Mouse (Mus musculus): ENCODE data around the gene Itgb2l. TPM values are rescaled to one million over a fixed set of nuclear protein-coding genes. Genes with fewer than 3 reads are reported as not detected.
A peak's percentile ranks its signal among the peaks of the same experiment; 100 is the strongest.

Itgb2l gene
- not detected in 2 replicates for polyA plus RNA-seq (2015; fragmentation: Nextera tagmentation; extraction: Ambion mirVana)

DNA sequence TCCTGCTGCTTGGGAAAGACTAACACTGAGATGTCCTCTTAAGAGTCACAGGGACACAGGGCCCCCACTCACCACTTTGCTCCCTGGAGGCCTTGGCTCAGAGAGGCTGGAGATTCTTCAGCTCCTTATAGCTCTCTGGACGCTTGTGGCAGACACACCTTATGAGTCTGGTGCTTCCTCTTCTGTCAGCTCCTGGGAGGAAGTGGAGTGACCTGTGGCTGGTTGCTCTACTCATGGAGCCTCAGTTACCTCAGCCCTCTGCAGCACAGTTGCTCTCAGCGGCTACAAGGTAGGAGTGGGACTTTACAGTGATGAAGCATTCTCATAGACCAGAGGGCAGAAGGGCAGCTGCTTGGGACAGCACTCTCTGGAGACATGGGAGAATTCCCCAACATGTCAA, at the start of gene Itgb2l:
Itgb2l (minus strand) TSS at position 152 of the 400 bp plus-strand sequence.
- Histone ChIP-seq H3K36me3 (ENCODE audit: control insufficient read depth, insufficient read depth, low read length) (no peaks in the 10 kb centered on the region), H3K9ac (ENCODE audit: low read depth, low read length) (no peak within 1 kb of the TSS), H3K4me1 (ENCODE audit: control insufficient read depth, insufficient read depth, low read length) (no peaks in the 10 kb centered on the region), H3K9me3 (replicated peaks; ENCODE audit: control insufficient read depth, low read length, poor library complexity, severe bottlenecking) (no peaks in the 10 kb centered on the region), H3K27ac (ENCODE audit: low read length) (no peak within 1 kb of the TSS), H3K4me2 (ENCODE audit: low read length) (no peak within 1 kb of the TSS), H3K4me3 (ENCODE audit: low read depth, low read length) (no peak within 1 kb of the TSS), H3K27me3 (ENCODE audit: control insufficient read depth, insufficient read depth, low read depth, low read length) (no peaks in the 10 kb centered on the region)
- 91% methylated on average over 2 of the region's 2 CpGs for WGBS
- ATAC-seq = no peak

DNA sequence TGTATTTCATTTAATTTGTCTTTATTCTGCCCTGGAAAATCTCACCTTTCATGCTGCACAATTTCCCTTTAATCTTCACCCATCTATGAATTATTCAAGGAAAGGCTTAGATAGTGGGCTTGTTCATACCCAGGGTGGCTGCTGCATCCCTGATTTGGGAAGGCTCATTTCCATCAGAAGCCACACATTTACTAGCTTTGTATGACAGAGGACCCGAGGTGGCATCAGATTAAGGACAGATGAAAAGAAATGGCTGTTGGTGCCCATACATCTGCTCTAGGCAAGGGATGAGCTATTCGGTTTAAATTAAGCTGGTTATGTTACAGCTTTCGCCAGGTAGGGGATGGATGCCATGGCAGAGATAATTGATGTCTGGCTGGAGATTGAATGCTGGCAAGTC, 48.1 kb upstream of the Itgb2l start:
- Histone ChIP-seq H3K27me3 (ENCODE audit: control insufficient read depth, insufficient read depth, low read depth, low read length) (no peaks in the 10 kb centered on the region), H3K27ac (ENCODE audit: low read length) (peak overlapping the region; percentile 54; the same call in 1 of the 2 replicates), H3K9me3 (replicated peaks; ENCODE audit: control insufficient read depth, low read length, poor library complexity, severe bottlenecking) (no peaks in the 10 kb centered on the region), H3K4me3 (ENCODE audit: low read depth, low read length) (no peak overlapping the region), H3K4me1 (ENCODE audit: control insufficient read depth, insufficient read depth, low read length) (peaks cover 20% of the 10 kb centered on the region), H3K36me3 (ENCODE audit: control insufficient read depth, insufficient read depth, low read length) (no peaks in the 10 kb centered on the region), H3K4me2 (ENCODE audit: low read length) (no peak overlapping the region), H3K9ac (ENCODE audit: low read depth, low read length) (no peak overlapping the region)
- whole genome bisulfite sequencing = 18% methylated on average over 3 of the region's 3 CpGs
- peak; percentile 67 for ATAC-seq

DNA sequence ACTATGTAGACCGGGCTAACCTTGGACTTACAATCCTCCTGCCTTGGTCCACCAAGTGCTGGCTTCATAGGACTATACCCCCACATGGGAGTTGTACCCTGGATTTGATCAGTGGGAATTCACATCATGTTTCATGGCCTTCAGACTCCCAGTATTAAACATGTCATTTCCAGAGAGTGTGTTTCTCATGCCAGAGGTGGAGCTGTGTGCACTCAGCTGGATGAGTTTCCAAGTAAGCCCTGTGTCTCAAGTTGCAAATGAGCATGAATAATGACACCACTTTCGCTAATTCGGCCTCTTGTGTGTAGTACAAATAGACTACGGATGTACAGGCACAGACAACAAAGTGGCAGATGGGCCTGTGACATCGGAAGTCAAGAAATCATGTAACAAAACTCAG, 44.6 kb upstream of the Itgb2l start:
- ATAC-seq = no peak
- no peaks in the 10 kb centered on the region for H3K9me3 ChIP-seq (replicated peaks; ENCODE audit: control insufficient read depth, low read length, poor library complexity, severe bottlenecking)
- peaks cover 20% of the 10 kb centered on the region for H3K4me1 ChIP-seq (ENCODE audit: control insufficient read depth, insufficient read depth, low read length)
- no peaks in the 10 kb centered on the region for H3K27me3 ChIP-seq (ENCODE audit: control insufficient read depth, insufficient read depth, low read depth, low read length)
- no peak overlapping the region for H3K9ac ChIP-seq (ENCODE audit: low read depth, low read length)
- H3K4me3 ChIP-seq (ENCODE audit: low read depth, low read length) = no peak overlapping the region
- no peaks in the 10 kb centered on the region for H3K36me3 ChIP-seq (ENCODE audit: control insufficient read depth, insufficient read depth, low read length)
- H3K27ac ChIP-seq (ENCODE audit: low read length) = no peak overlapping the region
- 86% methylated on average over 5 of the region's 5 CpGs for WGBS
- H3K4me2 ChIP-seq (ENCODE audit: low read length) = no peak overlapping the region

DNA sequence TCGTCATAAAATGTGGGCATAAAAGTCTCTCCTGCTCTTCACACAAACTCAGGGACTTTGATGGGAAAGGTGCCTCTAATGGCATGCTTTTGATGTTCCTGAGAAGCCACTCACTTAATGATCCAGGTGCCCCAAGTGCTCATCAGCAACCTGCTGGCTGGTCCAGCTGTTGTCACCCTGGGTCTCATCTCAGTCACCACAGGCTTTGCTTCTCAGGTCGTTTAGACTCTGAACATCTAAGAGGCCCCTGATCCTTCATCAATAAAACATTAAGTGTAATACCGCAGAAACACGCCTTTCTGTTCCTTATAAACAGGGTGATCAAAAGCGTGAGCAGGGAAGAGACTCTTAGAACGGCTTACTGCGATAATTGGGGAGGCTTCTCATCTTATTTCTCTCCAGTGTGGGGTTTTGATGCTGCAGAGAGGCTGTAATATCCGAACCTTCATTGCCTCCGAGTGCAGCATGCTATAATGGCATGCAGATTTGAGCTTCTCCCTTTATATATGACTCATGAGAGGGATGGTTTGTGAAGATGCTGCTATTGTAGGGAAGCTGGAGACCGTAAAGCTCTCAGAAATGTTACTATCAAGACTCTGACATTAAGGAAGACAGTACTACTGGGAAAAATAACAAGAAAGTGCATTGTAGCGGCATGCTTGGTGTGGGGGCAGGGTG, 43.7 kb upstream of the Itgb2l start:
- Histone ChIP-seq H3K36me3 (ENCODE audit: control insufficient read depth, insufficient read depth, low read length) (no peaks in the 10 kb centered on the region), H3K9me3 (replicated peaks; ENCODE audit: control insufficient read depth, low read length, poor library complexity, severe bottlenecking) (no peaks in the 10 kb centered on the region), H3K4me2 (ENCODE audit: low read length) (no peak overlapping the region), H3K27me3 (ENCODE audit: control insufficient read depth, insufficient read depth, low read depth, low read length) (no peaks in the 10 kb centered on the region), H3K4me1 (ENCODE audit: control insufficient read depth, insufficient read depth, low read length) (peaks cover 20% of the 10 kb centered on the region), H3K27ac (ENCODE audit: low read length) (peak overlapping the region; percentile 47), H3K9ac (ENCODE audit: low read depth, low read length) (no peak overlapping the region), H3K4me3 (ENCODE audit: low read depth, low read length) (no peak overlapping the region)
- 0 out of 2 replicates have a peak, but pooled peaks have one; percentile 53 for ATAC-seq
- WGBS = 45% methylated on average over 11 of the region's 11 CpGs

DNA sequence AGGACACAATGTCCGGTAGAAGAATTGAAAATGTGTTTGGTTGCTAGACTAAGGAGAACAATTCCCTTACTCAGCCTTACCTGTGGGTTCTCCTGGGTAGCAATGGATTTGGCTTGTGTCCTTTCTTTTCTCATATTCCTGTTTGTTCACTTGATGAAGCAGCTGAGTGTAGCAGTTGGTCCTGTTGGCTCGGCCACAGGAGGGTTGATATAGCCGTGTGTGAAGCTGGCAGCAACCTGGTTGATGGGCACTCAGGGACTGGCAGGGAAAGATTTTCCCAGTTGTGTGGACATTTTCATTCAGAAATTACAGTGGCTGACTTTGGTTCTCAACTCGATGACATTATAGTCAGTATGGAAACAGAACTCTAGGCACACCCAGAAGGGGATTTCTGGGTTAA, 38.4 kb upstream of the Itgb2l start:
- Histone ChIP-seq H3K4me3 (ENCODE audit: low read depth, low read length) (no peak overlapping the region), H3K9ac (ENCODE audit: low read depth, low read length) (no peak overlapping the region), H3K4me1 (ENCODE audit: control insufficient read depth, insufficient read depth, low read length) (no peaks in the 10 kb centered on the region), H3K27ac (ENCODE audit: low read length) (no peak overlapping the region), H3K9me3 (replicated peaks; ENCODE audit: control insufficient read depth, low read length, poor library complexity, severe bottlenecking) (no peaks in the 10 kb centered on the region; the same call in 1 of the 2 replicates), H3K36me3 (ENCODE audit: control insufficient read depth, insufficient read depth, low read length) (no peaks in the 10 kb centered on the region; the same call in 1 of the 2 replicates), H3K27me3 (ENCODE audit: control insufficient read depth, insufficient read depth, low read depth, low read length) (no peaks in the 10 kb centered on the region), H3K4me2 (ENCODE audit: low read length) (no peak overlapping the region)
- 87% methylated on average over 4 of the region's 4 CpGs for WGBS
- ATAC-seq = no peak

DNA sequence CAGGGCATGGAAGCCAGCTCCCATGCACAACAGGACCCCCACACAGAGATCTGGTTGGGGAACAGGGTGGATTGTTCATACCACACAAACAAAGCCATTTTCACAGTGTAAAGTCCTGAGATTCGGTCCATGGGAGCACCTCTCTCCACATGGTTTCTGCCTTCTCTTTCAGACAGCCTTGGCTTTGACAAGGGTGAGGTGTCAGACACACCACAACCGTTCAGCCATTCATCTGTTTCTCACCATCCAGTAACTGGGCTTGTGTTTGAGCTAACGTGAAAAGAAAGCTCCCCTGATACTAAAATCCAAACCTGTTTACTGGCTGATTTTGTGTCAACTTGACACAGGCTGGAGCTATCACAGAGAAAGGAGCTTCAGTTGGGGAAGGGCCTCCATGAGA, 30.8 kb upstream of the Itgb2l start:
- Histone ChIP-seq H3K27ac (ENCODE audit: low read length) (no peak overlapping the region), H3K4me1 (ENCODE audit: control insufficient read depth, insufficient read depth, low read length) (peaks cover 21% of the 10 kb centered on the region)

DNA sequence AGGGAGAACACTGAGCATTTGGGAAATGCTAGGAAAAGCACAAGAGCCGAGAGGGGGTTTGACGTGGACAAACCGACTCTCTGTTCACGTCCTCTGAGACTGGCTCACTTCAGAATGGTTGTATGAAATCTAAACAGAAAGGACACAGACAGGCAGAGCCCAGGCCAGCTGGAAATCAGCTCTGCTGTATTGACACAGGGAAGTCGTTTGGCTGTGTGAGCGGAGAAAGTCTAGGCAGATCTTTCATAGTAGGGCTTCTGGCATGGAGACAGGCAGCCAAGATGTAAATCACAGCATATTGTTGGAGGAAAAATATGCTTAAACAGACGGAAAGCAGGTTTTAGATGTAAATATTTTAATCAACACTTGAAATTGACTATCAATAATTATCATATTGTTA, 29.4 kb upstream of the Itgb2l start:
- Histone ChIP-seq H3K4me2 (ENCODE audit: low read length) (peak overlapping the region; percentile 40), H3K4me3 (ENCODE audit: low read depth, low read length) (peak overlapping the region; percentile 5), H3K4me1 (ENCODE audit: control insufficient read depth, insufficient read depth, low read length) (peaks cover 28% of the 10 kb centered on the region), H3K27me3 (ENCODE audit: control insufficient read depth, insufficient read depth, low read depth, low read length) (no peaks in the 10 kb centered on the region), H3K9ac (ENCODE audit: low read depth, low read length) (peak overlapping the region; percentile 1; the same call in 1 of the 2 replicates), H3K36me3 (ENCODE audit: control insufficient read depth, insufficient read depth, low read length) (no peaks in the 10 kb centered on the region), H3K27ac (ENCODE audit: low read length) (peak overlapping the region; percentile 67), H3K9me3 (replicated peaks; ENCODE audit: control insufficient read depth, low read length, poor library complexity, severe bottlenecking) (no peaks in the 10 kb centered on the region; the same call in 1 of the 2 replicates)
- WGBS = 46% methylated on average over 7 of the region's 7 CpGs
- no peak for ATAC-seq

More for the DNA sequence above, 30.8 kb upstream of the Itgb2l start:
- Histone ChIP-seq H3K27me3 (ENCODE audit: control insufficient read depth, insufficient read depth, low read depth, low read length) (no peaks in the 10 kb centered on the region), H3K4me3 (ENCODE audit: low read depth, low read length) (no peak overlapping the region), H3K36me3 (ENCODE audit: control insufficient read depth, insufficient read depth, low read length) (no peaks in the 10 kb centered on the region; the same call in 1 of the 2 replicates), H3K4me2 (ENCODE audit: low read length) (no peak overlapping the region), H3K9ac (ENCODE audit: low read depth, low read length) (no peak overlapping the region), H3K9me3 (replicated peaks; ENCODE audit: control insufficient read depth, low read length, poor library complexity, severe bottlenecking) (no peaks in the 10 kb centered on the region; the same call in 1 of the 2 replicates)
- 69% methylated on average over 3 of the region's 3 CpGs for WGBS
- ATAC-seq = no peak

DNA sequence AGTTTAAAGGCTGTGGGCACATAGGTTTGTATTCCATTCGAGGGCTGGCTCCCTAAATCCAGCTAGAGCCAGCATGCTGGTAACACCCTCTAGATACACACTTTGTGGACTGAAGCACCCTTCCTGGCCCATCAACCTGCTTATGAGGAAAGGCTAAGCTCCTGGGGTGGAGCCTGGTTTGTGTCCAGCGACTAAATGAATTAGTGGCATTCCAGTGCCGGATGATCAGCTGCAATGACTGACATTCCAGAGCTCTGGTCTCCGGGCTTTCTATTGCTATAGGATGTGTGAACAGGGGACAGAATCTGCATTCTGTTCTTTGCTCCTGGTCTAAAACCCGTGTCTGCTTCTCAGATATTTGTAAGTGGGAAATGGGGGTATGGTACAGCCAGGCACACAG, 28.9 kb upstream of the Itgb2l start:
- Histone ChIP-seq H3K36me3 (ENCODE audit: control insufficient read depth, insufficient read depth, low read length) (no peaks in the 10 kb centered on the region), H3K9me3 (replicated peaks; ENCODE audit: control insufficient read depth, low read length, poor library complexity, severe bottlenecking) (no peaks in the 10 kb centered on the region), H3K4me1 (ENCODE audit: control insufficient read depth, insufficient read depth, low read length) (peaks cover 30% of the 10 kb centered on the region), H3K4me3 (ENCODE audit: low read depth, low read length) (peak overlapping the region; percentile 5), H3K27ac (ENCODE audit: low read length) (peak overlapping the region; percentile 67), H3K27me3 (ENCODE audit: control insufficient read depth, insufficient read depth, low read depth, low read length) (no peaks in the 10 kb centered on the region), H3K4me2 (ENCODE audit: low read length) (peak overlapping the region; percentile 40), H3K9ac (ENCODE audit: low read depth, low read length) (peak overlapping the region; percentile 1; the same call in 1 of the 2 replicates)
- no peak for ATAC-seq
- 16% methylated on average over 5 of the region's 5 CpGs for WGBS

DNA sequence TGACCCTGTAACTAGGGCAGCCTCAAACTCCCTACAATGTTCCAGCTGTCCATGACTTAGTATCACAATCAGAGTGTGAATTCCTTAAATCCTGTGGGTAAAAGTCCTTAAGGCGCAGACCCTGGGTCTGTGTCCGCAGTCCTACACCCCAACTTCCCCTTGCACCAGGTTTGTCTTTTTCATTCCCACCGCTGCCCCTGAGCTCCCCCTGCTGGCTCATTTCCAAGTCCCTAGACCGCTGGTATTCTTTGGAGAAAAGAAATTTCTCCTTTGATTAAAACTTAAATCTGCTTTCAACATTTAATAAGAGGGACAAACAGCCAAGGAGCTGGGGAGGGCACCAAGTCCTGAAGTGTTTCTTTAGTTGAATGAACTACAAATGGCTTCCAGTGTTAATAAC, 26.2 kb upstream of the Itgb2l start:
- Histone ChIP-seq H3K4me2 (ENCODE audit: low read length) (peak overlapping the region; percentile 57), H3K4me3 (ENCODE audit: low read depth, low read length) (peak overlapping the region; percentile 41)

More for the DNA sequence above, 26.2 kb upstream of the Itgb2l start:
- 54% methylated on average over 4 of the region's 4 CpGs for WGBS
- Histone ChIP-seq H3K27me3 (ENCODE audit: control insufficient read depth, insufficient read depth, low read depth, low read length) (no peaks in the 10 kb centered on the region), H3K4me1 (ENCODE audit: control insufficient read depth, insufficient read depth, low read length) (peaks cover 30% of the 10 kb centered on the region), H3K9me3 (replicated peaks; ENCODE audit: control insufficient read depth, low read length, poor library complexity, severe bottlenecking) (no peaks in the 10 kb centered on the region), H3K27ac (ENCODE audit: low read length) (no peak overlapping the region), H3K36me3 (ENCODE audit: control insufficient read depth, insufficient read depth, low read length) (no peaks in the 10 kb centered on the region), H3K9ac (ENCODE audit: low read depth, low read length) (no peak overlapping the region)
- ATAC-seq = no peak

All from midbrain, embryonic 16.5 days (tissue).